Mouse (Mus musculus): Measurements from ENCODE around the gene Il3ra. TPM values are rescaled to one million over a fixed set of nuclear protein-coding genes. Genes with fewer than 3 reads are reported as not detected.

Il3ra gene
- 10 to 100 TPM in 1 of 2 experiments, 1 to 10 TPM in 1; 6.7 to 11.1 TPM for total RNA-seq (2021)

GRCm38 (mm10) chr14:14345948-14346812 is at the start of gene Il3ra:
TSS of gene Il3ra (plus strand) at chr14:14346275.
- intact Hi-C loops (cut with DNase I): loop anchor here (10.0 kb wide), 4 partner anchors 221 to 519 kb away; partner anchors contain the start of genes Psmd6 and Slc4a7
- peak; percentile 81 to 83 for DNase-seq

GRCm38 (mm10) chr14:14308938-14309337 is 37.1 kb upstream of the Il3ra start:
- intact Hi-C loops (cut with DNase I): no loop called here
- DNase-seq: no peak

- DNase-seq: no peak
- intact Hi-C loops (cut with DNase I): no loop called here
Measured at GRCm38 (mm10) chr14:14309416-14309815, 36.7 kb upstream of the Il3ra start.

GRCm38 (mm10) chr14:14322528-14322927 is 23.5 kb upstream of the Il3ra start, which contains the start of gene Olfr31:
TSS of gene Olfr31 (plus strand) at chr14:14322828.
- no peak for DNase-seq
- intact Hi-C loops (cut with DNase I): no loop called here

DNA sequence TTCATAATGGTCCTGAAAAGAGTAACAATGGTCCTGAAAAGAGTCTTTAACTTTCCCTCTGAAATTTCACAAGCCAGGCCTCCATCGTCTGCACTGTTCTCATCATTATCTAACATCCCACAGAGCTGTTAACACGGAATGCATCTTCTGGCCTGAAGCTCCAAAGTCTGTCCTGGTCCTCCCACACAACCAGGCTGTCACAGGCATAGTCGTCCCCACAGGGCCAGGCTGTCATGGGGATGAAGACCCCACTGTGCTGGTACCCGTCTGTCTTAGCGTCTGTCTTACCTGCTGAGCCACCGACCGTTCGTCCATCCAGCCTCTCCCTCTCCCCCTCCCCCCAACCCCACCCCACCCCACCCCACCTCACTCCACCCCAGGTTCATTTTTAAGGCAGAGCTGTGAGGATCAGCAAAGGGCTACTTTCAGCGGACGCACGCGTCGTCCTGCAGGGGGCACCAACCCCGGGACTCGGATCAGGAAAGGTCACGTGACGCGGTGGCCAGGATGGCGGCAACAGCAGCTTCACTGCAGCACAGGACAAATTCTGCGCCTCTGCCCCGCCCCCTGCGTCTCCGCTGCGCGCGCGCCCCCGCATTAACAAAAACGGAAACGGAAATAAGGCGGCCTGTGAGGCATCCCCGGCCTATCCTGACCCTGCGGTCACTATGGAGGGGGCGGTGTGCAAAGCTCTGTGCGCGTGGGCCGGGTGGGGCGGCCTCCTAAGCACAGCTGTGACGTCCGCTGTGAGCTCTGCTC is 783 bp upstream of the Il3ra start:
- intact Hi-C loops (cut with DNase I): loop anchor here (10.0 kb wide), 4 partner anchors 220 to 520 kb away; partner anchors contain the start of genes Psmd6 and Slc4a7
- peak; percentile 93 to 96 for DNase-seq

DNA sequence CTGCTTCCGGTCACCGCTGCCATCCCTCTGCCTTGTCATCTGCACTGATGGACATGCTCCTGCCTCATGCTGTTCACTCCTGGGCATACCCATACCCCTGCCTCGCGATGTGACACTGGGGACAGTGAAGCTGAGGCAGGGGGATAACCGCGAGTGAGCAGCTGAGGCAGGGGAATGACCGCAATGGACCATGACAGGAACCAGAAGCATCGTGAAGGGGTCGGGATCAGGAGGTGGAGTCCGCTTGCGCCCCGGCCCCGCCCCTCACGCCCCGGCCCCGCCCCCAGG is 682 bp downstream of the Il3ra start:
- intact Hi-C loops (cut with DNase I): loop anchor here (10.0 kb wide), 4 partner anchors 222 to 518 kb away; partner anchors contain the start of genes Psmd6 and Slc4a7
- no peak for DNase-seq

GRCm38 (mm10) chr14:14347151-14347835 is 1.2 kb downstream of the Il3ra start:
- DNase-seq: peak; percentile 18 to 64
- intact Hi-C loops (cut with DNase I): loop anchor here (10.0 kb wide), 4 partner anchors 222 to 518 kb away; partner anchors contain the start of genes Psmd6 and Slc4a7

- intact Hi-C loops (cut with DNase I): loop anchor here (10.0 kb wide), 4 partner anchors 223 to 517 kb away; partner anchors contain the start of genes Psmd6 and Slc4a7
- DNase-seq: peak; percentile 4 to 43
Measured at GRCm38 (mm10) chr14:14347836-14348621, 2.0 kb downstream of the Il3ra start.

- intact Hi-C loops (cut with DNase I): loop anchor here (10.0 kb wide), 4 partner anchors 224 to 516 kb away; partner anchors contain the start of genes Psmd6 and Slc4a7
- DNase-seq: peak in 1 of 2 experiments; percentile 9
Measured at GRCm38 (mm10) chr14:14348674-14349401, 2.8 kb downstream of the Il3ra start.

DNA sequence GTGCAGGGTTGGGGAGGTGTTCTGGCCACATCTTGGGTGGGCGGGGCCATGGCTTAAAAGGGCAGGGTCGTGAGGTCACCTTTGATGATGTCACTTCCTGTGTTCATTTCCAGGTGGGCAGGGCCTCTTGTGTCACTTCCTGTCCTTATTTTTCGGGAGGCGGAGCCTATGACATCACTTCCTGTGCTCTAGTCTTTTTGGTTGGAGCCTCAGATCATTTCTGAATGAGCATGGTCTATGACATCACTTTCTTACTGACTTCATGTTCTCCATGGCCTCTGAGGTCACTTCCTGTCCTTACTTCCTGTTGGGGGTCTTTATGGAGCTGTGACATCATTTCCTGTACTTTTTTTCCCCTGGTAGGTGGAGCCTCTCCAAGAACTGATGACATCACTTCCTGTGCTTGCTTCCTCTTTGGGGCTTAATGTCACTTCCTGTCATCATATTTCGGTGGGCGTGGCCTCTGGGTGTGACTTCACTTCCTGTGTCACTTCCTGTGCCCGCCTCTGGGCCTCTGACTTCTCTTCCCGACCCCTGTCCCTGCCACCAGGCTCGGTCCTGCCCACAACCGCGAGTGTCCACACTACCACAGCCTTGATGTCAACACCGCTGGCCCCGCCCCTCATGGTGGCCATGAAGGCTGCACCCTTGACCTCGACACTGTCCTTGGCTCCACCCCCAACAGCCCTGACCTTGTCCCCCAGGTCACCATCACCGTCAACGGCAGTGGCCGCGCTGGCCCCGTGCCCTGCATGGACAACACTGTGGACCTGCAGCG is 3.6 kb downstream of the Il3ra start:
- peak; percentile 6 to 25 for DNase-seq

GRCm38 (mm10) chr14:14350263-14351147 is 4.4 kb downstream of the Il3ra start:
- peak in 1 of 2 experiments; percentile 1 for DNase-seq
- intact Hi-C loops (cut with DNase I): no loop called here

More for the DNA sequence above, 3.6 kb downstream of the Il3ra start:
- intact Hi-C loops (cut with DNase I): loop anchor here (10.0 kb wide), 4 partner anchors 225 to 515 kb away; partner anchors contain the start of genes Psmd6 and Slc4a7

- intact Hi-C loops (cut with DNase I): no loop called here
- peak in 1 of 2 experiments; percentile 3 for DNase-seq
Measured at GRCm38 (mm10) chr14:14351148-14351455, 5.0 kb downstream of the Il3ra start.

DNA sequence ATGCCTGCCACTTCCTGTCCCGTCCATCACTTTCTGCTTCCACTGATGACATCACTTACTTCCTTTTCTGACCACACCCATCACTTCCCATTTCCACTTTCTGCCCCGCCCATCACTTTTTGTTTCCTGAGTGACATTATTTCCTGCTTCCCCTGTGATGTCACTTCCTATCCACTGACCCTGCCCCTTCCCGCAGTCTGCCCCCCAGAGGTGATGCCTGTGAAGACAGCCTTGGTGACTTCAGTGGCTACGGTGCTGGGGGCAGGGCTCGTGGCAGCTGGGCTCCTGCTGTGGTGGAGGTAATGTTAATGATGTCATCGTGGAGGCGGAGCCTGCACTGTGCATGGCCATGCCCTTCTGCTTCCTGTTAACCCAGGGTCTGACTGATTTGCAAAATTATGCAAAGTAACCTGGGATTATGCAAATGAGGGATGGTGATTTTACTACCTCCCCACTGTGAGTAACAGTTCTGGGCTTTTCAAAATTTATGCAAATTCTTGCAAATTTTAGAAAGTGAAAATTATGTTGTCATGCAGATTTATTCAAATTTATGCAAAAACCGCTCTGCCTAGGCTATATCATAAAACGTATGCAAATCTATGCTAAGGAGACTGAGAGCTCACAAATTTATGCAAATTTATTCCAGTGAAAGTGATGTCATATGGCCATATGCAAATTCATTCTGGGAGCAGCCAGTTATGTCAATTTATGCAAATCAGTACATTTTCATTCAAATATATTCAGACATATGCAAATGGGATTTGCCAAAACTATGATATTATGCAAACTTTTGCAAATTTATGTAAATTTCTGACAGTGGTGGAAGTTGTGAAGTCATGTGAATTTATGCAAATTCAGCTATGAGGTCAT is 5.9 kb downstream of the Il3ra start:
- intact Hi-C loops (cut with DNase I): no loop called here
- DNase-seq: peak in 1 of 2 experiments; percentile 6

GRCm38 (mm10) chr14:14352606-14353005 is 6.5 kb downstream of the Il3ra start:
- peak in 1 of 2 experiments; percentile 2 for DNase-seq
- intact Hi-C loops (cut with DNase I): no loop called here

DNA sequence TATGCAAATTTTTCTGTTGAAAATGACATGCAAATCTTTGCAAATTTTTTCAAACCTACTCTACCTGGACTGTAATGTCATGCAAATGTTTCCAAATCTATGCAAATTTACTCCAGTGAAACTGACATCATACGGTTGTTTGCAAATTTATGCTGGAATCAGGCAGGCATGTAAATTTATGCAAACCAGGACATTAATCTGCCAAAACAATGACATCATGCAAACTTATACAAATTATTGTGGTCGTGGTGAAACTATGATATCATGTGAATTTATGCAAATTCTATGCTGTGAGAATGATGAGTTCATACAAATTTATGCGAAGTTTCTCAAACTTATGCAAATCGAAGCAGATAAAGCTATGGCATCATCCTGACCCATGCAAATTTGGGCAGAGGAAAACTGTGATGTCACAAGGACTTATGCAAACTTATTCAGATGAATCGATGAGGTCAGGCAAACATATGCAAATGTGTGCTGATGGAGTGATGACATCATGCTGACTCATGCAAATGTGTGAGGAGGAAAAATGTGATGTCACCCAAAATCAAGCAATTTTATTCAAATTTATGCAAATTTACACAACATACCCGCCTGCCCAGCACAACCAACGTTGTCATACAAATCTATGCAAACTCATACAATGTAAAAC is 7.1 kb downstream of the Il3ra start:
- intact Hi-C loops (cut with DNase I): no loop called here
- DNase-seq: peak in 1 of 2 experiments; percentile 2

All from heart, postnatal 10 days (tissue).